Mouse (Mus musculus) monocyte, adult 5-6 weeks (primary cell): ENCODE data around the gene Fblim1. TPM values are rescaled to one million over a fixed set of nuclear protein-coding genes. Genes with fewer than 3 reads are reported as not detected.

Source experiments
- ATAC-seq: fragments of 153-309, 156-312 bp; replicated peaks from 2 replicates; pipeline ENCODE4 v1.8.0; 2017; ENCODE audit warnings: mild to moderate bottlenecking; ENCODE audit not compliant: low TSS enrichment, insufficient number of reproducible peaks, severe bottlenecking, poor library complexity, low FRiP score
- total RNA-seq: library from RNA; stranded (forward); fragments of 200-1000, 200-491, 200-594 nt; gene quantifications from 3 replicates; pipeline ENCODE4 v1.2.3, GENCODE M21; 2017

Fblim1 gene
- total RNA-seq, 1 experiment from 2014 or later: not detected

DNA sequence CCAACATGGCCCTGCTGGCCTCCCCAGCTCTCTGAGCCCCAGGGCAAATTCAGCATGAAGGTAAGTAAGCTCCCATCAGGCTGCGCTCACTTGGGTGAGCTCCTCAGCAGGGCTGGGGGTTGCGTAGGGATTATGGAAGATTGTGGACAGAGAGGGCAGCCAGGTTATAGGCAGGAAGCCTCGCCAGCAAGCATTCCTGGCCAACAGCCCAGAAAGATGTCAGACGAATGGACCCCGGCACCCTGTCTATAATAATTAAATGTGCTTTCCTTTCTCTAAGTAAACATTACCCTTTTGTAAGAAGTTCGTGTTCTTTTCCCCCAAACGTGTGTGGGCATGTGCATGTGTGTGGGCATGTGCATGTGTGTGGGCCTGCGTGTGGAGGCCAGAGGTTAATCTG lies 1.4 kb downstream of the Fblim1 start:
- ATAC-seq: no peak

DNA sequence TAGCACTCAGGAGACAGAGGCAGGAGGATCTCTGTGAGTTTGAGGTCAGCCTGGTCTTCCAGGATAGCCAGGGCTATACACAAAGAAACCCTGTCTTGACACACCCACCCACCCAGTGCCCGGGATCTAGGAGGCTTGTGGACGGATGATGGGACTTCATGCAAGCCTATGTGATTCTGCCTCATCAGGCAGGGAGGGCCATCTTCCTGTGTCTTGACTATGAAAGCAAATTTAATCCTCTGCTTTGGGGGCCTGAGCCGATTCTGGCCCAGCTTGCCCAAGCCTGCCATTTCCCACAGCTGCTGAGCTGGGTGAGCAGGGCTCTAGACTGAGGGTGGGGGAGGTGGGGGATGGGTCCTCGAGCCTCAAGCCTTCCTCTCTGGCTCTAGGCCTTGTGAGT lies 2.0 kb downstream of the Fblim1 start:
- no peak for ATAC-seq

DNA sequence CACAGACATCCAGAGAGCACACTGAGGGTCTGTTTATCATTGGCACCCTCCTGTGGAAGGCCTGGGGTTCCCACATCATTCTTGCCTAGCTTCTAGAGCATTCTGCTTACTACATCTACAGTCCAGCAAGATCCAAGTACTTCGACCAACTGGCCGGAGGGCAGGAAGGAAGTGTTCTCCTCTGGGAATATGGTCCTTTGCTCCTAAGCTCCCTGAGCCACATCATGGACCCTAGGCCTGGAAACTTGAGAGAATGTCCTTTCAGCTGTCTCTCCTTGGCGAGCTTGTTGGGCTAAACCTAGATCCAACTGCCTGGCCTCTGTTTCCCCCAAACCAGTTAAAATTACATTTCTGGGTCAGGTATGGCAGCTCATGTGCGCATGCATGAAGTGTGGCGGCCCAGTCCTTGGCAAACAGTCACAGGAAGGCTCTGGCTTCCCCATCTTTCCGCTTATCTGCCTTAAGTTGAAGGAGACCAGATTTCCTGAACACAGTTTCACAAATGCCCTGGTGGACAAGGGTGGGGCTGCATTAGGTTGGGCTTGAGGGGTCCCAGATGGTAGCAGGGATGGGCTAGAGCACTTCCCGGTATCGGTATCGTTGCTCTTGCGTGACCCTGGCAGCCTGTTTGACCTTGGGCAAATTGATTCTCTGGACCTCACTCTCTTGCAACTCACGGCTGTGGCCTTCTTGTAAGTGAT lies 3.2 kb downstream of the Fblim1 start:
- ATAC-seq: no peak

DNA sequence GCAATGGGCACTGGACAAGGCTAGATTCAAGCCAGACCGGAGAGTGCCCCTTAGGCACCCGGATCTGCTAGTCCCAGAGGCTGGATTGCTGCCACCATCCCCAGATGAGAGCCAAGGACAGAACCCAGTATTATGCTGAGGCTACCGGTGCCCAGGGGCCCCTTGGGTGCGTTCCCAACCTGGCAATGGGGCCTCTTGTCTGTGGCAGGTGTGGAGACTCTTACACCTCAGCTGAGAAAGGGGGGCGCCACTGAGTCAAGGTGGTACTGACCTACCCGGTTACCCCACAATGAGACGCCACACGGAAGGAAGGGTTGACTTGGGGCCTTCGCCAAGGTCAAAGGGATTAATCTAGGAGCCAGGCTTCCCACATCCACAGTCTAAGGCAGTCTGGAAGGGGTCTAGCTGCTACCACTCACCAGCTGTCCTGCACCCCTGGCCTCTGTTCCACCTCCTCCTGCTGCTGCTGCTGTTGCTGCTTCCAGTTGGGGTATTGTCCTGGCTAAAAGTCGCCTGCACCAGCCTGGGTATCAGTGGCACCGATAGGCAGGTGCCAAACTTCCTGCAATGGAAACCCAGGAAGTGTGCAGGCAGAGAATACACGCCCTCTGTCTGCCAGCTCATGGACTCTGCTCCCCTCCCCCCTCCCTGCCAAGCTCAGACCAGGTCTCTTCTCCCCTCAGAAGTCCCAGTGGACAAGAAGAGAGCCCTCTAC lies 4.6 kb downstream of the Fblim1 start:
- no peak for ATAC-seq

DNA sequence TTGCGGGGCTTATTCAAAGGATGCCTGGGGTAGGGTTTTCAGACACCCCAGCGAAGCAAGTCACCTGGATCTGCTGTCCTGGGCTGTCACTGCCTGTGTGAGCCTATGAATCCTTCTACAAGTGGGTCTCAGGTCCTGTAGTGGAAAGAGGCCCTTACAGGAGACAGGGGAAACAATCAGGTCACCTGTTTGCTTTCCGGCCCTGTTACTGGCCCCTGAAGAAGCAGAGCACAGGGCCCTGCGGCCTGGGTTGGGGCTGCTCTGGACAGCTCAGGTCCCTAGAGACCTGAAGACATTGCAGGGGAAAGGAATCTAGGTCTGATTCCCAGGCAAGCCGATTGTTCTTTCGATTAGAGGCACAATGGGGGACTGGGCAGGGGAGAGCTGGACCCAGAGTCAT lies 5.5 kb downstream of the Fblim1 start:
- no peak for ATAC-seq

DNA sequence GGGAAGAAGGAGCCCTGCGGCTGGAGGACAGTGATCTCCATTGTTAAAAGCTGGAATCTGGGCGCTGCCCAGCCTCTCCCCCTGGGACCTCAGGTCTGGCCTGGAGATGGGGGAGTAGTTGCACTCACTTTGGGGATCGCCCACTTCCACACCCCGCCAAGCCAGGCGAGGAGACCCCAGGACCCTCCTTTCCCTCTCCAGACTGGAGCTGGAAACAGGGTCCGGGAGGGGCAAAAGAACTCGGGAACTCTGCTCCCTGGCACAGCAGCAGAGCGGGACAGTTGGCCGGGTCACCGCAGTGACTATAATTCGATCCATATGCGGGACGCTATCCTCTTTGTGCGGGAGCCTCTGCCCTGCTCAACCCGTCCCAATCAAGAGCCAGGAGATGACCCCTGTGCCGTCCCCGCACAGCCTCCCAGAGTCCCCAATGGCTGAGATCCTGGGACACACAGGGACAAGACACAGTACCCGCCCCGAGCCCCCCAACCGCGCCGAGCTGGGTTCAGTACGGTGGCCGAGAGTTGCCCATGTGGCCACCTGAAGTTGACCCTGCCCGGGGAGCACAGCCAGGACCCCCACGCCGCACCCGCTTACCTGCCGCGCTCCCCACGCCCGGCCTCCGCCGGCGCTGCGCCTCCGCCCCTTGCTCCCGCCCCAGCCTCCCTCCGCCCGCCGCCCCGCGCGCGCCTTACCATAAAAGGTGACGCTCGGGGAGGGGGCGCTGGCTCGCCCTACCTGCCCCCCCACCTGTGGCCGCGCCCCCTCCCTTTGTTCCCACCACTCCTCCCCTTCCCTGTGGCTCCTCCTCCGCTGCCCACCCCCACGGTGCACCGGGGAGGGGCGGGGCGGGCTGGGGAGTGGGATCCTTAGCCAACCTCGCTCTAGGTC lies 6.4 kb downstream of the Fblim1 start:
- no peak for ATAC-seq

DNA sequence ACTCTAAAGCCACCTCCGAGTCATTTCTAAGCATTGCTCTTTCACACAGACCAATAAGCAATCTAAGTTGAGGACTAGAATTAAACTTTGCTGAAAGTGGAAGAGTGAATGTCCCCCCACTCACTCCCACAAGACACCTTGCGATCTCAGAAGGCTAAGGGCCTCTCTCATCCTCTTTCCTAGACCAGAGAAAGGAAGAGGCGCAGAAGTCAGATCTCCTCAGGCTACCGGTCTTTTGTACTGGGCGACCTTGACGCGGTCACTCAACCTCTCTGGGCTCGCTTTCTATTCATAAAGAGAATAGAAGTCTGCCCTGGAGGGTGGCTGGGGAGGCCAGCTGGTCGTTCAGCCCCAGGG lies 7.0 kb downstream of the Fblim1 start:
- ATAC-seq: no peak

DNA sequence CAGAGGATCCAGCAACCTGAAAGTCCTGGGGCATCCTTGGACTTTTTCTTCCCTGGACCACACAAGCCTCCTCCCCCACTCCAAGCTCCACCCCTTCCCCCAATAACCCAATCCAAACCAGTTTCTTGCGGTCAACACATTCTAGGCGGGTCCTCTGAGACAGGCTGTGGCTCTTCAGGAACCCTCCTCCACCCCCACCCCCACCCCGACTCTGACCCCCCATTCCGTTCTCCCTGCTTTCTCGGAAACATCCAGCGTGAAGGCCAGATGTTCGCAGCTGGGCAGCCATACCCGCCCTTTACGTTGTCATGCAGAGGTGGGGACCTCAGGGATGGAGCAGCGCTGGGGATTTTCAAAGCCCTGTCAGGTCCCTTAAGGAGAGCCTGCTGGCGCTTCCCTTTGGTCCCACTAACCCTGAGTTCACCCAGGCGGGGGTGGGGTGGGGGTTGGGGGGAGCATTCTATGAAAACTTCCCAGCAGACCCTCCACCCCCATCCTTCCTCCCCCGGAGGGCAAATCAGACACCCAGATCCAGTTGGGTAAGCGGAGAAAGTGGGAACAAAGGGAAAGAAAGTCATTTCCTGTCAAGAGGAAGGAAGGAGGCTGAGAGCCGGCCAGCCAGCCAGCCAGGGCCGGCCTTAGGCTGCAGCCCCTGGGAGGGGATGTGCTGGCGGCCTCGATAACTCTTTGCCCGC lies 7.5 kb downstream of the Fblim1 start:
- no peak for ATAC-seq

DNA sequence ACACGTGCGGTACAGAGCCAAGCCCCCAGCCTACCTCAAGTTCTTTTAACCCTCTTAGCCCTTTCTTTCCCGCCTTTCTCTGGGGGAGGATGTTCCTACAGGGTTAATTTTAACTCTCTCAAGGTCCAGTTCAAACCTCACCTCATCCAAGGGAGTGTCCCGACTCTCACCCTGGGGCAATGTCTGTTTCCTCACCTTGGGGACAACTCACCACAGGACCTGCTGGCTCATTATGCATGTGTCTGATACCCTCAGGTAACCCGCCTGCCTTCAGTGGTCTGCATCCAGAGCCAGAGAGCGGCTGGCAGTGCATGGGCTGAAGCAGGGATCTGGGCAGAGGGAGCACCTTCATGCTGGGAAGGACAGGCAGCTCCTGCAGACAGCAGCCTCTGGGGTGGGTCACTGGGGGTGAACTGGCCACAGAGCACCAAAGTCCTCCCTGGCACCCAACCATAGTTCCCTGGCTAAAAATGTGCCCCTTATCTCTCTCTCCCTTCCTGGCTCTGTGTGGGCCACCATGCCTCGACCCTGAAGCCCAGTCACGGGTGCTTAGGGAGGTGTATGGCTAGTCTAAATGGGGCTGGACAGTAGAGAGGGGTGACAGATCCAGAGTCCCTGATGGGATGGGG lies 9.1 kb downstream of the Fblim1 start:
- ATAC-seq: no peak

DNA sequence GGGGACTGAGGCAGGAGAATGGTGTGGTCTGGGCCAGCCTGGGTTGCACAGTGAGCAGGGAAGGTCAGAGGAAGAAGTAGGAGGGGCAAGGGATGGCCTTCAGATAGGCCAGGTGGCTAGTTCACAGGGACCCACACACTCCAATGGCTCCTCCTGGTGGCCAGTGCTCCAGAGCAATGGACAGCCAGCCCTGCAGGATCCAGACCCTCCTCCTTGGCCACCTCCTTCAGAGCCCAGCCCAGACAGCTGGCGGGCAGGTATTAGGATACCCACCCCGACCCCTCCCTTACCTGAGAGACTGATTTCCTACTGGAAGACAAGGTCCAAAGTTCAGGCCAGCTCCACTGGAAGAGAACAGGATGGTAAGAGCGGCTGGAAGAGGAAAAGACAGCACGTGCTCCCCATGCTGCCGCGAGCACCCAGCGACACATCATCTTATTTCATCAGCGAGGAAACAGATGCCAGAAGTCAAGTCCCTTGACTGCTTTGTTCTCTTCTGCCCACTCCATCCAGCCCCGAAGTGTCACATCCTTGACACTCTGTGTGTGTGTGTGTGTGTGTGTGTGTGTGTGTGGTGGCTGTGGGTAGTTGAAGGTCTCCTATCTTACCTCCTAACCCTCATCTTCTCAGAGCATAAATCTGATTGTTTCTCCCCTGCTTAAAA lies 10.2 kb downstream of the Fblim1 start:
- no peak for ATAC-seq

DNA sequence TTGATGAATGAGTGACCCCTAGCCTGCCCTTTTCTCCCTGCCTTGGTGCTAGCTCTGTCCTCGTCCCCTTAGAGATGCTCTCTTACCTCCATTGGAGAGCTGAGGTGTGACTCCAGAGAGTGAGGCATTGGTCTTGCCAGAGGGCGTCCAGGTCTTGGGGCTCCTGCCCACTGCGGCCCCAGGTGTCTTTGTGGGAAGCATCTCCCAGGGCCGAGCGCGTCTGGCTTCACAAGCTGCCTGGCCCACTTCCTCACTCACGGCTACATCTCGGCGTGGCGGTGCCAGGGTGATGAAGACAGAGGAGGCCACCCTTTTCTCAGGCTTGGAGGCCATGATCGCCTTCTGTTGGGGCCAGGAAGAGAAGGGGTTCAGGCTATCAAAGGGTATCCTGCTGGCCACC lies 10.8 kb downstream of the Fblim1 start:
- no peak for ATAC-seq

DNA sequence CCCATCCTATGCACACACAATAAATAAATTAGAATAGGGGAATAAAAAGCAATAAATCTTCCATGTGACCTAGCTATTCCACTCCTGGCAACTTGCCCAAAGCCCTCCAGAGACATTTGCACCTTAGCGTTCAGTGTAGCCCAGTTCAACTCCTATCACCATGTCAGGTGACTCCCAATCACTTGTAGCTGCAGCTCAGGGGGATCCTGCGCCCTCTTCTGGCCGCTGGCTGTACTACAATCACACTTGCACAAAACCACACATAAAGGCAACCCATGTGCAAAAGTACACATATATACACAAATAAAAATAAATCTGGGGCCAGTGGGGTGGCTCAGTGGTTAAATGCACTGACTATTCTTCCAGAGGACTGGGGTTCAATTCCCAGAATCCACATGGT lies 14.3 kb downstream of the Fblim1 start:
- ATAC-seq: no peak

DNA sequence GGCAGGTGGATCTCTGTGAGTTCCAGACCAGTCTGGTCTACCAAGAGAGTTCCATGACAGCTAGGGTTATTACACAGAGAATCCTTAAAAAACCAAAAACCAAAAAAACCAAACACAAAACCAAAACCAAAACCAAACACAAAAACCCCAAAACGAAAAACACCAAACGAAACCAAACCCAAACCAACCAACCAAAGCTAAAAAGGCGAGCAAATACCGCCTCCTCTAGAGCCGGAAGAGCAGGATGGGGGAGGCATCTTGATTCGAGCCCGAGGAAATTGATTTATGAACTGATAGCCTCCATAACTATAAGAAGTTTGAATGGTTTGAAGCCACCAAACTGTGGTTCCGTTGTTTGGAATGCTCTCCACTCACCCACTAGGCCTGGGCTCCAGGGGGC lies 22.0 kb downstream of the Fblim1 start:
- peak; percentile 5; the same call in 1 of the 2 replicates for ATAC-seq

DNA sequence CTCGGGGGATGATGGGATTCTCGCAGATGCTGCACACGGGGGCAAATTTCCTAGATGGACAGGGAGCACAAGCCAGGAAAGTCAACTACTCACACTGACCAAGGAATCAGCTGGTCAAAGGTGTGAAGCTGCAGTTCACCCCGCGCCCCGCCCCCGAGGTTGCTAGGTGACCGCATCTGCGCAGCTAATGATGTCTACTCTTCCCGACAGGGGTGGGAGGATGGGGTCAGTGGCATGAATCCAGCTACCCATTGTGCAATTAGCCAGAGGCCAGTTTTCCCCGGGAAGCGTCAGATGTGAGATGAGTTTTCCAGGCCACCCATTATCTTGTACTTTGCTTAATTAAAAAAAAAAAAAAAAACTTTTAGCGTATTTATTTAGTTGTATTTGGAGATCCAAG lies 24.8 kb downstream of the Fblim1 start:
- ATAC-seq: no peak

DNA sequence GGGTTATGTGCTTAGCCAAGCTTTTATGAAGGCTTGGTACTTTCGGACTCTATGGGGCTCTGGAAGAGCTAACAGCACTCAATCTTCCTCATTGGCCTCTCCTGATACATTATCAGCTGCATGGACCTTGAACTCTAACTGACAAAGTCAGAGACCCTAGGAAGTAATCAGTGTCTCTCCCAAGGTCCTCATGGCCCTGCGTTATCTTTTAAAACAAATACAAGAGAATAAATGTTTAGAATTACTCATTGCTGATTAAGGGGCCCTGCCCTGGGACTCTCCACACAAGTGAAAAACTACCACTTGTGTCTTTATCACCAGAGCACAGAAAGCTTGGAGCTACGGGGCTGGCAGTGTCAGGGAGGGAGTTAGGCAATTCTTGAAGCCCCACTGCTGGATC lies 27.1 kb downstream of the Fblim1 start:
- no peak for ATAC-seq

DNA sequence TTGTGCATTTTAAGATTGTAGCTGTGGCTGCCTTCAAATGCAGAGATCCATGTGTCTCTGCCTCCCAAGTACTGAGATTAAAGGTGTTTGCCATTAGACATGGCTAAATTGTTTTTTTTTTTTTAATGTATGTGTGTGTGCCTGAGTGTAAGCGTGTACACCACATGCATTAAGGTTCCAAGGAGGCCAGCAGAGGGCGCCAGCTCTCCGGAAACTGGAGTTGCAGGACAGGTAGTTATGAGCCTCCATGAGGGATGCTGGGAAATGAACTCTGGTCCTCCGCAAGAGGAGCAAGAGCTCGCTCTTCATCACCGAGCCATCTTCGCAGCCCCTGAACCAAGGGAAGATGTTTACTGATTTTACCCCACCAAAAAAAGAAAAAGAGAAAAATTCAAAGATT lies 29.0 kb downstream of the Fblim1 start:
- ATAC-seq: no peak

DNA sequence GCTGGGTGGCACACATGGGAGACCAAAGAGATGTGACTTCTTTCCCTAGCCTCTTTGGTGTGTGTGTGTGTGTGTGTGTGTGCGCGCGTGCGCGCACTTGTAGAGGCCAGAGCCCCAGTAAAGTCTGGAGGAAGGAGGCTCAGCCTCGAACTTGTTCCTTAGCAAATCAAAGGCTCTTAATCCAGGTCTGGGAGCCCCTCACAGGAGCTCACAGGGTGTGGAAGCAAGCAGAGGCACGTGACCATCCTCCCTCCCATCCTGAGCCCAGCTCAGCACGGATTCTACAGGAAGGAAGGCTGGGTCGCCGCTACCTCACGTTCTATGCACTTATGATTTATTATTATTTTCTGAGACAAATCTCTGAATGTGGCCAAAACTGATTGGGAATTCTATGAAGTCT lies 29.5 kb downstream of the Fblim1 start:
- no peak for ATAC-seq
